In genomic region chr14:57524671-57525387, GRCm38 (mm10) we compare ENCODE assay signal across 8 mouse cellular contexts. TPM values are rescaled to one million over a fixed set of nuclear protein-coding genes. Genes with fewer than 3 reads are reported as not detected.
DNase-seq lines count a peak whose midpoint lies in the region; ATAC-seq lines count a peak whose summit lies in the region.

Gene Il17d (plus strand): TSS chr14:57524777.

- 3% methylated on average over 103 of the region's 104 CpGs for WGBS in embryonic facial prominence, embryonic 10.5 days
- WGBS in heart, embryonic 16.5 days, result under 1% methylated on average over 76 of the region's 104 CpGs

- peak; percentile 35 for DNase-seq in gastrocnemius, adult 18-20 months (ENCODE audit: low spot score)
- DNase-seq in gastrocnemius, postnatal 36 days, result no peak
- DNase-seq in NIH3T3 (ENCODE audit: low read depth), result peak; percentile 35
- peak; percentile 64 for DNase-seq in embryonic facial prominence, embryonic 10.5 days (ENCODE audit: low spot score)
- DNase-seq in left cerebral cortex, adult 8-10 months (ENCODE audit: low spot score in 2 of 2), result no peak
- DNase-seq in mesoderm, embryonic 11.5 days (ENCODE audit: low read depth, low spot score), result peak; percentile 50
- DNase-seq in testis, postnatal 14 days (ENCODE audit: low spot score), result peak; percentile 55

- H3K27me3 ChIP-seq in embryonic facial prominence, embryonic 10.5 days (replicated peaks; ENCODE audit: low read depth, poor library complexity, severe bottlenecking), result peaks cover 61% of the 10 kb centered on the region
- H3K27me3 ChIP-seq in heart, embryonic 16.5 days (ENCODE audit: control insufficient read depth, insufficient read depth, low read length), result peaks cover 16% of the 10 kb centered on the region

- H3K27ac ChIP-seq in embryonic facial prominence, embryonic 10.5 days (replicated peaks), result peak within 1 kb of the TSS; percentile 80
- H3K27ac ChIP-seq in heart, embryonic 16.5 days (ENCODE audit: low read length), result no peak within 1 kb of the TSS

- peak; percentile 21; the same call in 1 of the 2 replicates for ATAC-seq in heart, embryonic 16.5 days (replicated peaks; ENCODE audit: extremely low read depth, insufficient read depth, low FRiP score)

- H3K4me2 ChIP-seq in heart, embryonic 16.5 days (ENCODE audit: low read depth, low read length), result peak within 1 kb of the TSS; percentile 69

- peak within 1 kb of the TSS; percentile 74 for H3K9ac ChIP-seq in heart, embryonic 16.5 days (ENCODE audit: low read length)

- no peaks in the 10 kb centered on the region for H3K9me3 ChIP-seq in embryonic facial prominence, embryonic 10.5 days
- no peaks in the 10 kb centered on the region for H3K9me3 ChIP-seq in heart, embryonic 16.5 days (replicated peaks; ENCODE audit: control insufficient read depth, low read length)

- H3K4me1 ChIP-seq in embryonic facial prominence, embryonic 10.5 days, result peaks cover 13% of the 10 kb centered on the region
- peaks cover 8% of the 10 kb centered on the region for H3K4me1 ChIP-seq in heart, embryonic 16.5 days (ENCODE audit: control insufficient read depth, insufficient read depth, low read length)

- H3K4me3 ChIP-seq in embryonic facial prominence, embryonic 10.5 days, result peak within 1 kb of the TSS; percentile 83
- peak within 1 kb of the TSS; percentile 71 for H3K4me3 ChIP-seq in heart, embryonic 16.5 days (ENCODE audit: low read length)

- intact Hi-C loops in gastrocnemius, postnatal 36 days (cut with DNase I), result loop anchor here (5.0 to 10.0 kb wide), 2 partner anchors 47 to 150 kb away; partner anchors contain the start of gene Eef1akmt1

- H3K36me3 ChIP-seq in embryonic facial prominence, embryonic 10.5 days (replicated peaks), result no peaks in the 10 kb centered on the region
- no peaks in the 10 kb centered on the region for H3K36me3 ChIP-seq in heart, embryonic 16.5 days (ENCODE audit: control insufficient read depth, insufficient read depth)

RNA-seq across cellular contexts. Expression of gene Il17d, which starts in this region (rescaled TPM):
- 1 to 10 TPM; 1.4 to 1.6 TPM for total RNA-seq in gastrocnemius, adult 18-20 months (2021)
- 1 to 10 TPM; 1.5 to 2.1 TPM for total RNA-seq in gastrocnemius, postnatal 36 days (2021)
- 0.77 and 0.91 TPM in 2 replicates for polyA plus RNA-seq in embryonic facial prominence, embryonic 10.5 days (2016; fragmentation: Nextera tagmentation; extraction: Ambion mirVana)
- 2.0 and 2.7 TPM in 2 replicates for polyA plus RNA-seq in heart, embryonic 16.5 days (2015; fragmentation: Nextera tagmentation; extraction: Ambion mirVana)
- total RNA-seq in left cerebral cortex, adult 8-10 months (2022), result 10 to 100 TPM; 12.8 to 14.1 (median 13.8) TPM

Comparison
In these comparisons a context has a peak if more than half of its experiments do, and no peak if none do; other contexts are left out.
1. RNA of gene Il17d (total RNA-seq): 12.8 to 14.1 TPM in left cerebral cortex, adult 8-10 months; 1.5 to 2.1 TPM in gastrocnemius, postnatal 36 days and 1.4 to 1.6 TPM in gastrocnemius, adult 18-20 months; every median in the first group is over 4 times any median in the second.
2. DNase-seq: peak in gastrocnemius, adult 18-20 months (single experiment), NIH3T3 (single experiment), mesoderm, embryonic 11.5 days (single experiment) and testis, postnatal 14 days (single experiment); none in gastrocnemius, postnatal 36 days (0 of 2) and left cerebral cortex, adult 8-10 months (0 of 2).
3. Peak in DNase-seq, H3K4me3 ChIP-seq and H3K27ac ChIP-seq in embryonic facial prominence, embryonic 10.5 days; RNA of the gene not detected or under 1 TPM.